Mouse (Mus musculus): ENCODE measurements around the gene Nudt9.

DNA sequence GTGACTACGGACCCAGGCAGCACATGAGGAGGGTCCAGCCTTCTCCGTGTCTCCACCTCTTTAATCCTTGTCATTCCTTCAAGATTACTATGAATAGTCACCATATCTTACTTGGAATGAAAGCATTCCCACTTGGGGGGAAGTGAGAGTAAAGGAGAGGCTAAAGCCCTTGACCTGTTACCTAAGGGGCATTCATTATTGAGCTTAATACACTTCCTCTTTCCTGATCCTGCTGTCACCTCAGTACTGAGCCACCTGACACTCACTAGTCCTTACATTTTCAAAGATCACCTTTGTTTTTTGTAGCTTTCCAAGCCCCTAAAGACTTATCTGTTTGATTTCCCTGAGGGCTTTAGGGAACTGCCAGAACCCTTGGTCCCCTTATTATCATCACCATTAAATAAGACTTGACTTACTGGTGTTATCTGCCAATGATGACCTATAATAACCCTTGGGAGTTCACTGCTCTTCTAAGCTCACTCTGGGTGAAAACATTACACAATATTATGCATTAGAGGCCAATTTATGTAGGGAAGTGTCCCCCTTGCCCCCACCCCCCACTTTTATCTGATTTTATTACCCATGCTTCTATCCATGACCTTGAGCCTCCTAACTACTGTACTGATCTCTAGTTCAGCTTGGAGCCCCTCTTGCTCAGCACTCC, 13.5 kb upstream of the Nudt9 start:
- no peak for TF ChIP-seq POLR2A (IDR thresholded peaks at IDR 0.05; ENCODE audit: low read depth, low read length)
- TF ChIP-seq CTCF (IDR thresholded peaks at IDR 0.05; ENCODE audit: extremely low read depth, insufficient read length, insufficient replicate concordance, low read depth, low read length) = no peak
